Mouse (Mus musculus) liver, embryonic 18 days (tissue): ENCODE measurements around the gene Zfp369. TPM values are rescaled to one million over a fixed set of nuclear protein-coding genes. Genes with fewer than 3 reads are reported as not detected.

Experiments
- polyA plus RNA-seq: library from polyadenylated mRNA; depleted of rRNA; stranded (reverse); fragments of >200 nt; gene quantifications from 2 replicates; pipeline ENCODE4 v1.2.3, GENCODE M21; 2012; rRNA removed

The Zfp369 gene
- 9.0 and 10.6 TPM in 2 replicates for polyA plus RNA-seq

GRCm38 (mm10) chr13:65278383-65279341, at the start of gene Zfp369:
Gene Zfp369, plus strand, starts transcription at chr13:65278814.

GRCm38 (mm10) chr13:65259239-65259638, 19.4 kb upstream of the Zfp369 start, which contains the start of gene Gm10775:
Gene Gm10775, plus strand, starts transcription at chr13:65259539.

Other genes with a start within 250 kb of the Zfp369 start
- not detected in 2 replicates for gene Spata31d1c, start 245.8 kb upstream of the Zfp369 start, polyA plus RNA-seq
- gene Prss47, start 226.1 kb upstream of the Zfp369 start, polyA plus RNA-seq, result not detected in 2 replicates
- 14.5 and 16.1 TPM in 2 replicates for gene Mfsd14b, start 165.8 kb upstream of the Zfp369 start, polyA plus RNA-seq
- not detected in 2 replicates for gene Olfr465-ps1, start 140.7 kb upstream of the Zfp369 start, polyA plus RNA-seq
- gene Olfr466, start 128.6 kb upstream of the Zfp369 start, polyA plus RNA-seq, result not detected in 2 replicates
- not detected in 2 replicates for gene Nlrp4f, start 72.8 kb upstream of the Zfp369 start, polyA plus RNA-seq
- gene Gm10775, start 19.3 kb upstream of the Zfp369 start, polyA plus RNA-seq, result not detected in 2 replicates
- gene Gm10139, start 233.9 kb downstream of the Zfp369 start, polyA plus RNA-seq, result not detected in 2 replicates